Mouse (Mus musculus): ENCODE measurements around the gene Mgat3. TPM values are rescaled to one million over a fixed set of nuclear protein-coding genes. Genes with fewer than 3 reads are reported as not detected.

Gene Mgat3
- polyA plus RNA-seq, 1 experiment, result 79.8 TPM

DNA sequence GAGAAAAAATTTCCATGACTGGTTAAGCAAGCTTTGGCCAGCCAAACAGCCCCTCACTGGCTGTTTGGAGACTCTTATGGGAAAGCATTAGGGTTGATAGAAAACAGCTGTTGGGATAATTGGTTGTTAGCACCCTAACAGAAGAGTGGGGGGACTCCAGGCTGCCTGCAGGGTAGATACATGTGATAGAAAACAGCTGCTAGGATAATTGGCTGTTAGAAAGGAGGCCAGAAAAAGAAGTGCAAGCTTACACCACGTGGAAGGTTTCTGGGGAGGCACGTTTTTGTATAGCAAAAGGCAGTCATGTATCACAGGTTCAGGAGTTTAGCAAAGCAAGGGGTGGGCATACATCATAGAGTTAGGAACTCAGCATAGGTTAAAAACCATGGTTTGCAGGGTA is 80.0 kb downstream of the Mgat3 start:
- H3K4me1 ChIP-seq (ENCODE audit: control insufficient read depth, insufficient read depth, low read length), result no peaks in the 10 kb centered on the region; the same call in 1 of the 2 replicates
- TF ChIP-seq POLR2A (IDR thresholded peaks at IDR 0.05; ENCODE audit: extremely low read depth, insufficient read depth, low read length) (no peak), CTCF (IDR thresholded peaks at IDR 0.05; ENCODE audit: extremely low read depth, insufficient read depth, low read length) (no peak)
- H3K27ac ChIP-seq (ENCODE audit: insufficient read depth, low read length), result no peak overlapping the region
- no peak overlapping the region for H3K4me3 ChIP-seq (ENCODE audit: insufficient read depth, low read length)

DNA sequence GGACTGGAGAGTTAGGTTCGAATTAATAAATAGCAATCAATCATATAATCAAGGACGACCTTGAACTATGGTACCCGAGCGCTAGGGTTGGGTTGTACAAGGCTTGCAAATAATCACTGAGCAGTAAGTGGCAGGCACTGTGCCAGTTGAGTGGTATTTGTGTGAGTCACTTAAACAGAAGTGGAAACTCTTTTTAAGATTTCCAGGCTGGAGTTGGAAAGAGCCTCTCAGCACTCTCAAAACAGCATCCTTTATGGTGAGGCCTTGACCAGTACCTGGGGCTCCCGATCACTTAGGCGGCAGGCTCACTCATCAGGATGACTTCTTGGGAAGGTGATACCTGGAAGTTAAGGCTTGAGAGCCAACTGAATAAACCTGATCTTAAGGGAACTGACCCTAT is 80.7 kb downstream of the Mgat3 start:
- no peaks in the 10 kb centered on the region; the same call in 1 of the 2 replicates for H3K4me1 ChIP-seq (ENCODE audit: control insufficient read depth, insufficient read depth, low read length)
- TF ChIP-seq CTCF (IDR thresholded peaks at IDR 0.05; ENCODE audit: extremely low read depth, insufficient read depth, low read length) (no peak), POLR2A (IDR thresholded peaks at IDR 0.05; ENCODE audit: extremely low read depth, insufficient read depth, low read length) (no peak)
- H3K4me3 ChIP-seq (ENCODE audit: insufficient read depth, low read length), result peak overlapping the region; percentile 80
- H3K27ac ChIP-seq (ENCODE audit: insufficient read depth, low read length), result peak overlapping the region; percentile 54

DNA sequence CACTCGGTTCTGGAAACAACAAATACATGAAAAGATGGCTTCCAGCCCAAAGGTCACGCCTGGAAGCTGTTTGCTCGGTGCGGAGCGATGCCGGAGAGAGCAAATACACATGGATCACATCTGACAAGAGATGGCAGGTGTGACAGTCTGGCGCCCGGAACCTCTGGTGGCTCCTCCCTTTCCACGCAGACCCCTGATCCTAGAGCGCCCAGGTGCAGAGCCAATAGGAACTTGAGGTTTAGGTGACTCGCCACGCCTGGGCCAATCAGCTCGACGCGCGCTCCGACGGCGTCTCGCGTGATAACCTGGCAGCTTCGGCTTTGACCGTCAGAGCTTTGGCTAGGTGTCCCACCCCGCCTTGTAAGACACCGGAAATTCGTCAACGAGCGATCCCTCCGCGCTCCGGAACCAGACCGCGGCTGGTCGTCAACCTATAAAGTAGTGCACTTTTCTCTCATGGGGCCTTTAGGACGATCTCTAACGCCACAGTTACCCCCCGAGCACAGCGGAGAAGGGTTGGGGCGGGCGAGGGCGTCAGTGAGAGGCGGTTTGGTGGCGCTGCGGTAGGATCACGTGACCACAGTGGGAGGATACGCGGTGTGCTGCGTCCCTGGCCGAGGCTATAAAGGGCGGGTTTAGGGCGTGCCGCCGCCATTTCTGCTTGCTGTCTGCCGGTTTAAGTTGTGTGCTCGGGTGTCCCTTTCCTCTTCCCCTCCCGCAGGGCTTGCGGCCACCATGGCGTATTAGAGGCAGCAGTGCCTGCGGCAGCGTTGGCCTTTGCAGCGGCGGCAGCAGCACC is 81.5 kb downstream of the Mgat3 start, which contains the start of gene Atf4:
Gene Atf4, plus strand, starts transcription at position 338 of the 799 bp plus-strand sequence.
- H3K4me3 ChIP-seq (ENCODE audit: insufficient read depth, low read length), result peak within 1 kb of the TSS; percentile 80
- no peaks in the 10 kb centered on the region; the same call in 1 of the 2 replicates for H3K4me1 ChIP-seq (ENCODE audit: control insufficient read depth, insufficient read depth, low read length)
- TF ChIP-seq CTCF (IDR thresholded peaks at IDR 0.05; ENCODE audit: extremely low read depth, insufficient read depth, low read length), result no peak
- peak; percentile 100 for TF ChIP-seq POLR2A (IDR thresholded peaks at IDR 0.05; ENCODE audit: extremely low read depth, insufficient read depth, low read length)
- H3K27ac ChIP-seq (ENCODE audit: insufficient read depth, low read length), result peak within 1 kb of the TSS; percentile 99

DNA sequence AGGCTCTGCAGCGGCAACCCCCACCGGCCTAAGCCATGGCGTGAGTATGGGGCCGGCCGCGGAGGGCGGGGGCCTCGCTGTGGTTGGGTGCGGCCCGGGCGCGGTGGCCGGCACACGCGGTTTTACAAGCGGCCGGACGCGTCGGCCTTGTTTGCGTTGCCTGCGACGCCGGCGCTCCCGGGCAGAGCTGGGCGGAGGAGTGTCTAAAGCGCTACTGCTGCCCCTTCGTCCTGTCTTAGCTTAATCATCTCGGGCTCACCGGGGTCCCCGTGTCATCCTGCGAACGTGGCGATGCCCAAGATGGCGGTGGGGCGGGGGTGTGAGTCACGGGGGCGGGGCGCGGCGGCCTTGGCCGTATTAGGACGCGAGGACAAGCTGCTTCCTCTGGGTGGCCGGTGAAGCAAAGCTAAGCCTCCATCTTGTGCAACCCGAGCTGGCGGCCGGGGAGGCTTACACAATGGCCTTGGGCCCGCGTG is 82.2 kb downstream of the Mgat3 start:
- no peaks in the 10 kb centered on the region; the same call in 1 of the 2 replicates for H3K4me1 ChIP-seq (ENCODE audit: control insufficient read depth, insufficient read depth, low read length)
- peak overlapping the region; percentile 80 for H3K4me3 ChIP-seq (ENCODE audit: insufficient read depth, low read length)
- H3K27ac ChIP-seq (ENCODE audit: insufficient read depth, low read length), result peak overlapping the region; percentile 99
- TF ChIP-seq POLR2A (IDR thresholded peaks at IDR 0.05; ENCODE audit: extremely low read depth, insufficient read depth, low read length) (no peak), CTCF (IDR thresholded peaks at IDR 0.05; ENCODE audit: extremely low read depth, insufficient read depth, low read length) (no peak)

DNA sequence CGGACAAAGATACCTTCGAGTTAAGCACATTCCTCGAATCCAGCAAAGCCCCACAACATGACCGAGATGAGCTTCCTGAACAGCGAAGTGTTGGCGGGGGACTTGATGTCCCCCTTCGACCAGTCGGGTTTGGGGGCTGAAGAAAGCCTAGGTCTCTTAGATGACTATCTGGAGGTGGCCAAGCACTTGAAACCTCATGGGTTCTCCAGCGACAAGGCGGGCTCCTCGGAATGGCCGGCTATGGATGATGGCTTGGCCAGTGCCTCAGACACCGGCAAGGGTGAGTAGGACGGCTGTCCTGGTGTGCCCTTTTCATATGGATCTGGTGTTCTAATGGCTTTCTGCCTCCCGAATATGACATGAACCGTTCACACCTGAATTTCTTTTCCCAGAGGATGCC is 82.7 kb downstream of the Mgat3 start:
- H3K4me3 ChIP-seq (ENCODE audit: insufficient read depth, low read length), result peak overlapping the region; percentile 80
- H3K4me1 ChIP-seq (ENCODE audit: control insufficient read depth, insufficient read depth, low read length), result no peaks in the 10 kb centered on the region; the same call in 1 of the 2 replicates
- H3K27ac ChIP-seq (ENCODE audit: insufficient read depth, low read length), result peak overlapping the region; percentile 77
- TF ChIP-seq CTCF (IDR thresholded peaks at IDR 0.05; ENCODE audit: extremely low read depth, insufficient read depth, low read length), result no peak
- TF ChIP-seq POLR2A (IDR thresholded peaks at IDR 0.05; ENCODE audit: extremely low read depth, insufficient read depth, low read length), result no peak

DNA sequence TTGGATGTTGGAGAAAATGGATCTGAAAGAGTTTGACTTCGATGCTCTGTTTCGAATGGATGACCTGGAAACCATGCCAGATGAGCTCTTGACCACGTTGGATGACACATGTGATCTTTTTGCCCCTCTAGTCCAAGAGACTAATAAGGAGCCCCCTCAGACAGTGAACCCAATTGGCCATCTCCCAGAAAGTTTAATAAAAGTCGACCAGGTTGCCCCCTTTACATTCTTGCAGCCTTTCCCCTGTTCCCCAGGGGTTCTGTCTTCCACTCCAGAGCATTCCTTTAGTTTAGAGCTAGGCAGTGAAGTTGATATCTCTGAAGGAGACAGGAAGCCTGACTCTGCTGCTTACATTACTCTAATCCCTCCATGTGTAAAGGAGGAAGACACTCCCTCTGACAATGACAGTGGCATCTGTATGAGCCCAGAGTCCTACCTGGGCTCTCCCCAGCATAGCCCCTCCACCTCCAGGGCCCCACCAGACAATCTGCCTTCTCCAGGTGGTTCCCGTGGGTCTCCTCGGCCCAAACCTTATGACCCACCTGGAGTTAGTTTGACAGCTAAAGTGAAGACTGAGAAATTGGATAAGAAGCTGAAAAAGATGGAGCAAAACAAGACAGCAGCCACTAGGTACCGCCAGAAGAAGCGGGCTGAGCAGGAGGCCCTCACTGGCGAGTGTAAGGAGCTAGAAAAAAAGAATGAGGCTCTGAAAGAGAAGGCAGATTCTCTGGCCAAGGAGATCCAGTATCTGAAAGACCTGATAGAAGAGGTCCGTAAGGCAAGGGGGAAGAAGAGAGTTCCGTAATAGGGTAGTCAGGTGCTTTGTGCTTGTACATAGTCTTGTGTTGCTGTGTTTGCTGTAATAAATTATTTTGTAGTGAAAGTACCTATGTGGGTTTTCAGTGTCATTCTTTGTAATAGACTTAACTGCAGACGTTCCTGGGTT is 83.4 kb downstream of the Mgat3 start:
- Histone ChIP-seq H3K4me1 (ENCODE audit: control insufficient read depth, insufficient read depth, low read length) (no peaks in the 10 kb centered on the region; the same call in 1 of the 2 replicates), H3K4me3 (ENCODE audit: insufficient read depth, low read length) (peak overlapping the region; percentile 80), H3K27ac (ENCODE audit: insufficient read depth, low read length) (no peak overlapping the region)
- TF ChIP-seq POLR2A (IDR thresholded peaks at IDR 0.05; ENCODE audit: extremely low read depth, insufficient read depth, low read length), result peak; percentile 23; the same call in 1 of the 2 replicates
- TF ChIP-seq CTCF (IDR thresholded peaks at IDR 0.05; ENCODE audit: extremely low read depth, insufficient read depth, low read length), result no peak

DNA sequence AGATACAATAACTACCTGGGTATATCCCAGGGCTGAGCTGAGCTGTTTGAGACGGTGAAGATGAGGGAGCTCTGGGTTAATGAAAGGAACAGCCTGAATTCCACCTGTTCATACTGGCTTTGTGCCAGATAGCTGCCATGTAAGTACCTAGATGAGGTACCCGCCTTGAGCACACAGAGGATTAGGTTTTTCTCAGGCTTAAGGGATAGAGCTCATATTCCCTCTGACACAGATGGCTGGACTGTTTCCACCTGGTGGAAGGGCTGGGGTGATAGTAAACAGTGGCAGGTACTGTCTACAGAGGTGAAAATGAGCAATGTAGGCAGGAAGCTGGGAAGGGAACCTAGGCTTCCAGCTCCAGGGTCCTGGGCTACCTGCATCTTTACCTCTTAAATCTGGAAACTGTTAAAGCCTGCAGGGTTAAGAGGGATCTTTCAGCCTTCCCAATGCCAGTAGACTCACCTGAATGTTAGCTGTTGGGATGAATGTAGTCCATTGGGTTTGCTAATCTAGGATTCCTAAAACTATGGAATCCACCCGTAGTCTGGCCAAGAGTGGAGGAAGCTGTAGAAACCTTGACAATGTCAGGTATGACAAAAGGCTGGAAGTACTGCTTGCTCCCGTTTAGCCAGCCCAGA is 84.2 kb downstream of the Mgat3 start:
- no peaks in the 10 kb centered on the region; the same call in 1 of the 2 replicates for H3K4me1 ChIP-seq (ENCODE audit: control insufficient read depth, insufficient read depth, low read length)
- no peak overlapping the region; the same call in 1 of the 2 replicates for H3K4me3 ChIP-seq (ENCODE audit: insufficient read depth, low read length)
- TF ChIP-seq CTCF (IDR thresholded peaks at IDR 0.05; ENCODE audit: extremely low read depth, insufficient read depth, low read length) (no peak), POLR2A (IDR thresholded peaks at IDR 0.05; ENCODE audit: extremely low read depth, insufficient read depth, low read length) (0 out of 2 replicates have a peak, but pooled peaks have one; percentile 24)
- H3K27ac ChIP-seq (ENCODE audit: insufficient read depth, low read length), result no peak overlapping the region

DNA sequence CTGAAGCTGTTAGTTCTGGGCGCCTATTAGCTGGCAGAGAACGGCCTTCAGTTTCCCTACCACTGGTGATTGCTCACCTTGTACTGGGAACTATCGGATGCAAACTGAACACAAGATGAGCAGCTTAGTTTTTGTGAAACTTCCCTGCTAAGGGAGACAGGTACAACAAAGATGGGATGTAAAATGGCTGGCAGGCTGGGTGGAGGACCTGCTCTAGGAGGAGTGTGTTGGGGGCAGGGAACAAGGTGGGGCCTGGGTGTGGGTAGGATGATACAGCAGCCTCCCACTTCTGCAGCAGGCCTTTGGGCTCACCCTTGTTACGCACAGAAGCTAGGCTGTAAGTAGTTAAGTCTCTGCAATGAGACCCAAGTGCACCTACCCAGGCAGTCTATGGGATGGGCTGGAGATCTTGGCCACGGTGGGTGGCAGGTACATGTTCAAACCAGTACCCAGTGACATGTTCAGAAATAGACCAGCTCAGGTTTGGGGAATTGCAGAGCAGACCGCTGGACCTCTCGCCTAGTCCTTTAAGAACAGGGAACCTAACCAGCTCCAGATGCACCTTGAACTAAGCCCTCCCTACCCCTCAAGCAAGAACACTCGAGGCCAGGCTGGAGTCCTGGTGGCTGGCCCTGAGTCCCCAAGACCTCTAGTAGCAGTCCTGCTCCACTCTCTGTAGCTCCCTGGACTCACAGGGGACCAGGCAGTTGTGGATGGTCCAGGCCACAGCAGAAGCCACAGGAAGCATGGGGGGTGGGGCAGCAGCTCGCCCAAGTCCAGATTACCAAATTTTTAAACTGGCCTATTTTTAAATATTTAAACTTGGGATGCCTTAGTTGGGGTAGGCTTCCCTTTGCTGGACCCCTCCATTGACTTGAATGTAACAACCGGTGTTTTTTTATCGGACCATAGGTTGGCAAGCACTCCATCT is 85.0 kb downstream of the Mgat3 start:
- no peaks in the 10 kb centered on the region; the same call in 1 of the 2 replicates for H3K4me1 ChIP-seq (ENCODE audit: control insufficient read depth, insufficient read depth, low read length)
- H3K27ac ChIP-seq (ENCODE audit: insufficient read depth, low read length), result no peak overlapping the region
- TF ChIP-seq CTCF (IDR thresholded peaks at IDR 0.05; ENCODE audit: extremely low read depth, insufficient read depth, low read length) (no peak), POLR2A (IDR thresholded peaks at IDR 0.05; ENCODE audit: extremely low read depth, insufficient read depth, low read length) (peak; percentile 19; the same call in 1 of the 2 replicates)
- H3K4me3 ChIP-seq (ENCODE audit: insufficient read depth, low read length), result no peak overlapping the region

Measured in cortical plate, adult 2 months (tissue).